Mouse (Mus musculus): ENCODE results near the gene Lrmda.

DNA sequence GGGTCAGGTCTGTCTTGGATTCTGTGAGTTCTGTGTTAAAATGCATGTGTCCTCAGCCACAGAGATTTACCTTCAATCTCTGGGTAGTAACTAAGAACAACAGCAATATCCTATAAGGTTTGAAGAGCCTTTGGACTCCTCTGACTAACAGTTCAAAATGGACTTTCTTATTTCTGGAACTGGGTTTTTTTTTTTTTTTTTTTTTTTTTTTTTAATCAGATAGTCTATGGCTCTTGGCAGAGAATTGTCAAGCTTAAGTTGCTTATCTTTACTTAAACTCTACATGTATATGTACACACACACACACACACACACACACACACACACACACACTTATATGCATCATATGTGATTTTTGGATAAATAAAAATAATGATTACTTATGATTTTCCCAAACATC, 723.0 kb downstream of the Lrmda start:
- TF ChIP-seq CTCF (IDR thresholded peaks at IDR 0.05; ENCODE audit: borderline replicate concordance, control insufficient read depth, extremely low read depth, insufficient read depth, low read length, poor library complexity) (no peak), POLR2A (IDR thresholded peaks at IDR 0.05; ENCODE audit: control insufficient read depth, extremely low read depth, insufficient read depth, low read length, poor library complexity) (no peak)
